Mouse (Mus musculus) small intestine, adult 2 months (tissue): ENCODE data around the gene Olfr56.
"Not testable (repeated sequence)": the region's sequence is repeated elsewhere in the genome, so short reads cannot be mapped to it uniquely, and the experiment has no call there.

Experiments used
- CTCF ChIP-seq: fragments of 200-500 bp; IDR thresholded peaks from 2 replicates; pipeline ENCODE4 v1.5.1; 2012; ENCODE audit warnings: low read depth, mild to moderate bottlenecking, control low read depth, inconsistent platforms, low read length, moderate library complexity, mixed read lengths; ENCODE audit not compliant: insufficient replicate concordance, insufficient read length; ENCODE audit errors: extremely low read depth
- POLR2A ChIP-seq: fragments of 200-500 bp; IDR thresholded peaks from 2 replicates; pipeline ENCODE4 v1.6.1; 2012; ENCODE audit warnings: low read depth, mild to moderate bottlenecking, control low read depth, inconsistent platforms, low read length, moderate library complexity

- TF ChIP-seq CTCF, POLR2A: not testable (repeated sequence)
These were observed 81.4 kb downstream of the Olfr56 start for GRCm38 (mm10) chr11:49060061-49060460.
